14 mouse cellular contexts compared by ENCODE assay signal in the genomic region with DNA sequence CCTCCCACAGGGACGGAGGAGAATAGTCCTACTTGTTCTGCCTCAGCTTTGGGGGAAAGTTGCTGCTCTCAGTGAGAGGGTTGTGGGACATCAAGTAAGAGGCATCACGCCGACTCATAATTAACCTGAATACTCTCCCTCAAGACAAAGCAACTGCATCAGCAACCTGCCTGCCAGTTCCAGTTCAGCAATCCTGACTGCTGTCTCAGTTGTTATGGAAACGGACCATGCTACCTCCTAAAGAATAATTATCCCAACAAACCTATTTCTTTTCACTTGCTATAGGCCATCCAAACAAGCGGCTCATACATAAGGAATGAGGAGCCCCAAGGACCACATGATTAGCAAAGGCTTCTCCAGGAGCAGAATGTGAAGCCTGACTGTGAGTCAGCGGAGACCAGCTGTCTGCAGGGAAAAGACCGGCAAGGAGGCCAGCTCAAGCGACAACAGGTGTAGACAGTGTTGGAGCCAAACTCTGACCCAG.
DNase-seq lines count a peak whose midpoint lies in the region; ATAC-seq lines count a peak whose summit lies in the region.
"Had no signal": no experiment of that assay in that cellular context is flagged by ENCODE, and none has a peak within 500 bp of the region (broad histone marks: within the 10 kb centered on the region; RNA-seq: fewer than 3 reads in every experiment).

No protein-coding gene starts in this region.

- no peak for DNase-seq in kidney, postnatal 36 days
- peak; percentile 33 for DNase-seq in retina, embryonic 14.5 days (ENCODE audit: low spot score)
- no peak for DNase-seq in urinary bladder, adult 18-20 months (ENCODE audit: low spot score in 2 of 2)
- DNase-seq in ovary, postnatal 10 days (ENCODE audit: low spot score), result no peak
- DNase-seq: adrenal gland, adult 8-10 months; cerebellum, adult 11 months; heart, postnatal 36 days had no signal

- no peaks in the 10 kb centered on the region for H3K9me3 ChIP-seq in kidney, embryonic 16.5 days (ENCODE audit: low read length)
- H3K9me3 ChIP-seq in forebrain, embryonic 12.5 days, result no peaks in the 10 kb centered on the region
- H3K9me3 ChIP-seq in hindbrain, embryonic 16.5 days (ENCODE audit: control insufficient read depth, low read length), result no peaks in the 10 kb centered on the region
- H3K9me3 ChIP-seq: limb, embryonic 13.5 days; megakaryocyte, embryonic 14.5 days had no signal

- H3K36me3 ChIP-seq in kidney, embryonic 16.5 days (ENCODE audit: insufficient read depth, low read length), result no peaks in the 10 kb centered on the region
- H3K36me3 ChIP-seq in forebrain, embryonic 12.5 days (replicated peaks), result no peaks in the 10 kb centered on the region
- H3K36me3 ChIP-seq in hindbrain, embryonic 16.5 days (ENCODE audit: control insufficient read depth, insufficient read depth, low read length), result no peaks in the 10 kb centered on the region
- H3K36me3 ChIP-seq: limb, embryonic 13.5 days had no signal

- 78% methylated on average over 8 of the region's 8 CpGs for WGBS in kidney, embryonic 16.5 days
- WGBS in forebrain, embryonic 12.5 days, result 59% methylated on average over 8 of the region's 8 CpGs
- WGBS in hindbrain, embryonic 16.5 days, result 39% methylated on average over 8 of the region's 8 CpGs

- no peak overlapping the region for H3K27ac ChIP-seq in kidney, embryonic 16.5 days (ENCODE audit: low read length)
- no peak overlapping the region for H3K27ac ChIP-seq in forebrain, embryonic 12.5 days
- no peak overlapping the region for H3K27ac ChIP-seq in hindbrain, embryonic 16.5 days (ENCODE audit: low read depth, low read length)
- H3K27ac ChIP-seq: limb, embryonic 13.5 days had no signal

- no peak overlapping the region for H3K4me3 ChIP-seq in kidney, embryonic 16.5 days (ENCODE audit: low read length)
- no peak overlapping the region for H3K4me3 ChIP-seq in forebrain, embryonic 12.5 days (replicated peaks)
- no peak overlapping the region for H3K4me3 ChIP-seq in hindbrain, embryonic 16.5 days (ENCODE audit: low read length)
- H3K4me3 ChIP-seq: limb, embryonic 13.5 days; megakaryocyte, embryonic 14.5 days had no signal

- H3K27me3 ChIP-seq in kidney, embryonic 16.5 days (ENCODE audit: insufficient read depth, low read length), result no peaks in the 10 kb centered on the region
- no peaks in the 10 kb centered on the region for H3K27me3 ChIP-seq in forebrain, embryonic 12.5 days
- H3K27me3 ChIP-seq in hindbrain, embryonic 16.5 days (replicated peaks; ENCODE audit: control insufficient read depth, insufficient read depth, low read length), result no peaks in the 10 kb centered on the region
- H3K27me3 ChIP-seq: limb, embryonic 13.5 days had no signal

- peak; percentile 29; the same call in 1 of the 2 replicates for ATAC-seq in kidney, embryonic 16.5 days (ENCODE audit: low FRiP score, low TSS enrichment)
- ATAC-seq in forebrain, embryonic 12.5 days (ENCODE audit: low FRiP score), result 0 out of 2 replicates have a peak, but pooled peaks have one; percentile 52
- ATAC-seq in hindbrain, embryonic 16.5 days, result peak; percentile 84
- ATAC-seq in erythroid progenitor cell, adult 5-6 weeks (replicated peaks; ENCODE audit: low FRiP score, poor library complexity, severe bottlenecking), result no peak

- no peak overlapping the region for H3K4me2 ChIP-seq in kidney, embryonic 16.5 days (replicated peaks; ENCODE audit: low read depth, low read length)
- no peak overlapping the region for H3K4me2 ChIP-seq in forebrain, embryonic 12.5 days
- H3K4me2 ChIP-seq in hindbrain, embryonic 16.5 days (ENCODE audit: low read length), result no peak overlapping the region
- H3K4me2 ChIP-seq: limb, embryonic 13.5 days; lung, embryonic 14.5 days had no signal

- peaks cover 5% of the 10 kb centered on the region; the same call in 1 of the 2 replicates for H3K4me1 ChIP-seq in kidney, embryonic 16.5 days (ENCODE audit: insufficient read depth, low read length)
- peaks cover 15% of the 10 kb centered on the region for H3K4me1 ChIP-seq in forebrain, embryonic 12.5 days
- peaks cover 9% of the 10 kb centered on the region for H3K4me1 ChIP-seq in hindbrain, embryonic 16.5 days (ENCODE audit: control insufficient read depth, insufficient read depth, low read depth, low read length)

- H3K9ac ChIP-seq in kidney, embryonic 16.5 days (replicated peaks; ENCODE audit: low read length), result no peak overlapping the region
- H3K9ac ChIP-seq in forebrain, embryonic 12.5 days, result no peak overlapping the region
- no peak overlapping the region for H3K9ac ChIP-seq in hindbrain, embryonic 16.5 days (ENCODE audit: low read depth, low read length)
- H3K9ac ChIP-seq: limb, embryonic 13.5 days; lung, embryonic 14.5 days had no signal
